Mouse (Mus musculus): ENCODE data around the gene Adcy4. TPM values are rescaled to one million over a fixed set of nuclear protein-coding genes. Genes with fewer than 3 reads are reported as not detected.

Adcy4 gene
- polyA plus RNA-seq, 1 experiment from 2014 or later: 10.7 TPM

- WGBS: under 1% methylated on average over 31 of the region's 31 CpGs
- H3K9me3 ChIP-seq: no peaks in the 10 kb centered on the region
- DNase-seq (ENCODE audit: low spot score): peak; percentile 63
- H3K27me3 ChIP-seq (replicated peaks; ENCODE audit: low read depth, poor library complexity, severe bottlenecking): peaks cover 88% of the 10 kb centered on the region
- peak overlapping the region; percentile 79 for H3K27ac ChIP-seq (replicated peaks)
- peak overlapping the region; percentile 60 for H3K4me3 ChIP-seq
- H3K4me1 ChIP-seq: peaks cover 45% of the 10 kb centered on the region
- peaks cover 14% of the 10 kb centered on the region for H3K36me3 ChIP-seq (replicated peaks)
Measured at GRCm38 (mm10) chr14:55783171-55783957, 531 bp downstream of the Adcy4 start.

GRCm38 (mm10) chr14:55782361-55782960 lies 1.4 kb downstream of the Adcy4 start:
- WGBS: 41% methylated on average over 9 of the region's 9 CpGs
- Histone ChIP-seq H3K27ac (replicated peaks) (peak overlapping the region; percentile 76), H3K36me3 (replicated peaks) (peaks cover 18% of the 10 kb centered on the region), H3K4me1 (peaks cover 40% of the 10 kb centered on the region), H3K9me3 (no peaks in the 10 kb centered on the region), H3K27me3 (replicated peaks; ENCODE audit: low read depth, poor library complexity, severe bottlenecking) (peaks cover 79% of the 10 kb centered on the region), H3K4me3 (peak overlapping the region; percentile 60)
- no peak for DNase-seq (ENCODE audit: low spot score)

- DNase-seq (ENCODE audit: low spot score): peak; percentile 77
- Histone ChIP-seq H3K4me1 (peaks cover 52% of the 10 kb centered on the region), H3K27me3 (replicated peaks; ENCODE audit: low read depth, poor library complexity, severe bottlenecking) (peaks cover 67% of the 10 kb centered on the region), H3K4me3 (peak overlapping the region; percentile 41), H3K36me3 (replicated peaks) (peaks cover 18% of the 10 kb centered on the region), H3K27ac (replicated peaks) (peak overlapping the region; percentile 45; the same call in 1 of the 2 replicates), H3K9me3 (no peaks in the 10 kb centered on the region)
- 13% methylated on average over 14 of the region's 14 CpGs for WGBS
Measured at GRCm38 (mm10) chr14:55781310-55781709, 2.6 kb downstream of the Adcy4 start.

GRCm38 (mm10) chr14:55780736-55781135 lies 3.2 kb downstream of the Adcy4 start:
- H3K9me3 ChIP-seq: no peaks in the 10 kb centered on the region
- H3K27me3 ChIP-seq (replicated peaks; ENCODE audit: low read depth, poor library complexity, severe bottlenecking): peaks cover 62% of the 10 kb centered on the region
- H3K27ac ChIP-seq (replicated peaks): 0 out of 2 replicates have a peak overlapping the region, but pooled peaks have one; percentile 45
- H3K4me1 ChIP-seq: peaks cover 54% of the 10 kb centered on the region
- 83% methylated on average over 11 of the region's 11 CpGs for WGBS
- H3K36me3 ChIP-seq (replicated peaks): peaks cover 13% of the 10 kb centered on the region
- H3K4me3 ChIP-seq: peak overlapping the region; percentile 41; the same call in 1 of the 2 replicates
- DNase-seq (ENCODE audit: low spot score): no peak

- Histone ChIP-seq H3K27ac (replicated peaks) (no peak overlapping the region), H3K4me3 (no peak overlapping the region), H3K36me3 (replicated peaks) (peaks cover 17% of the 10 kb centered on the region), H3K9me3 (no peaks in the 10 kb centered on the region), H3K4me1 (peaks cover 54% of the 10 kb centered on the region), H3K27me3 (replicated peaks; ENCODE audit: low read depth, poor library complexity, severe bottlenecking) (peaks cover 57% of the 10 kb centered on the region)
- 63% methylated on average over 16 of the region's 16 CpGs for WGBS
- DNase-seq (ENCODE audit: low spot score): no peak
Measured at GRCm38 (mm10) chr14:55779656-55780055, 4.2 kb downstream of the Adcy4 start.

GRCm38 (mm10) chr14:55778686-55779085 lies 5.2 kb downstream of the Adcy4 start:
- Histone ChIP-seq H3K4me1 (peaks cover 46% of the 10 kb centered on the region), H3K4me3 (no peak overlapping the region), H3K36me3 (replicated peaks) (peaks cover 17% of the 10 kb centered on the region), H3K9me3 (no peaks in the 10 kb centered on the region), H3K27me3 (replicated peaks; ENCODE audit: low read depth, poor library complexity, severe bottlenecking) (peaks cover 50% of the 10 kb centered on the region), H3K27ac (replicated peaks) (no peak overlapping the region)
- WGBS: 91% methylated on average over 15 of the region's 15 CpGs
- DNase-seq (ENCODE audit: low spot score): no peak

- DNase-seq (ENCODE audit: low spot score): no peak
- Histone ChIP-seq H3K27me3 (replicated peaks; ENCODE audit: low read depth, poor library complexity, severe bottlenecking) (peaks cover 47% of the 10 kb centered on the region), H3K27ac (replicated peaks) (no peak overlapping the region), H3K9me3 (no peaks in the 10 kb centered on the region), H3K4me3 (no peak overlapping the region), H3K36me3 (replicated peaks) (peaks cover 17% of the 10 kb centered on the region), H3K4me1 (peaks cover 38% of the 10 kb centered on the region)
- 90% methylated on average over 11 of the region's 11 CpGs for WGBS
Measured at GRCm38 (mm10) chr14:55777806-55778205, 6.1 kb downstream of the Adcy4 start.

- DNase-seq (ENCODE audit: low spot score): no peak
- Histone ChIP-seq H3K4me1 (peaks cover 31% of the 10 kb centered on the region), H3K27ac (replicated peaks) (no peak overlapping the region), H3K27me3 (replicated peaks; ENCODE audit: low read depth, poor library complexity, severe bottlenecking) (peaks cover 45% of the 10 kb centered on the region), H3K4me3 (no peak overlapping the region), H3K36me3 (replicated peaks) (peaks cover 17% of the 10 kb centered on the region), H3K9me3 (no peaks in the 10 kb centered on the region)
- 51% methylated on average over 3 of the region's 3 CpGs for WGBS
Measured at GRCm38 (mm10) chr14:55777176-55777575, 6.7 kb downstream of the Adcy4 start.

- Histone ChIP-seq H3K9me3 (no peaks in the 10 kb centered on the region), H3K4me3 (no peak overlapping the region), H3K27me3 (replicated peaks; ENCODE audit: low read depth, poor library complexity, severe bottlenecking) (peaks cover 44% of the 10 kb centered on the region), H3K4me1 (peaks cover 27% of the 10 kb centered on the region), H3K27ac (replicated peaks) (no peak overlapping the region), H3K36me3 (replicated peaks) (peaks cover 17% of the 10 kb centered on the region)
- no peak for DNase-seq (ENCODE audit: low spot score)
- WGBS: 54% methylated on average over 7 of the region's 7 CpGs
Measured at GRCm38 (mm10) chr14:55776711-55777110, 7.2 kb downstream of the Adcy4 start.

GRCm38 (mm10) chr14:55769087-55769703 lies 14.7 kb downstream of the Adcy4 start:
- Histone ChIP-seq H3K9me3 (no peaks in the 10 kb centered on the region), H3K4me3 (no peak overlapping the region), H3K27me3 (replicated peaks; ENCODE audit: low read depth, poor library complexity, severe bottlenecking) (peaks cover 87% of the 10 kb centered on the region), H3K27ac (replicated peaks) (no peak overlapping the region), H3K36me3 (replicated peaks) (no peaks in the 10 kb centered on the region), H3K4me1 (peaks cover 14% of the 10 kb centered on the region)
- WGBS: 74% methylated on average over 16 of the region's 16 CpGs
- no peak for DNase-seq (ENCODE audit: low spot score)

- 88% methylated on average over 6 of the region's 6 CpGs for WGBS
- H3K36me3 ChIP-seq (replicated peaks): no peaks in the 10 kb centered on the region
- DNase-seq (ENCODE audit: low spot score): no peak
- H3K27ac ChIP-seq (replicated peaks): no peak overlapping the region
- peaks cover 14% of the 10 kb centered on the region for H3K4me1 ChIP-seq
- no peak overlapping the region for H3K4me3 ChIP-seq
- no peaks in the 10 kb centered on the region for H3K9me3 ChIP-seq
- H3K27me3 ChIP-seq (replicated peaks; ENCODE audit: low read depth, poor library complexity, severe bottlenecking): peaks cover 90% of the 10 kb centered on the region
Measured at GRCm38 (mm10) chr14:55768555-55768954, 15.3 kb downstream of the Adcy4 start.

- 14% methylated on average over 52 of the region's 52 CpGs for WGBS
- Histone ChIP-seq H3K4me1 (peaks cover 15% of the 10 kb centered on the region), H3K27me3 (replicated peaks; ENCODE audit: low read depth, poor library complexity, severe bottlenecking) (peaks cover 93% of the 10 kb centered on the region), H3K36me3 (replicated peaks) (no peaks in the 10 kb centered on the region), H3K9me3 (no peaks in the 10 kb centered on the region), H3K4me3 (peak overlapping the region; percentile 59), H3K27ac (replicated peaks) (peak overlapping the region; percentile 76)
- peak; percentile 82 for DNase-seq (ENCODE audit: low spot score)
Measured at GRCm38 (mm10) chr14:55767519-55768414, 16.1 kb downstream of the Adcy4 start.
